ENCODE assay signal across 9 mouse cellular contexts in genomic region chr11:101328941-101329635, GRCm38 (mm10). TPM values are rescaled to one million over a fixed set of nuclear protein-coding genes. Genes with fewer than 3 reads are reported as not detected.
DNase-seq lines count a peak whose midpoint lies in the region; ATAC-seq lines count a peak whose summit lies in the region.
"Had no signal": no experiment of that assay in that cellular context is flagged by ENCODE, and none has a peak within 500 bp of the region (broad histone marks: within the 10 kb centered on the region; RNA-seq: fewer than 3 reads in every experiment).

No protein-coding gene starts in this region.

- H3K36me3 ChIP-seq in midbrain, embryonic 10.5 days: peaks cover 26% of the 10 kb centered on the region

- WGBS in midbrain, embryonic 10.5 days: 90% methylated on average over 6 of the region's 6 CpGs

- peak; percentile 34 to 36 for DNase-seq in frontal cortex, postnatal 36 days (ENCODE audit: low spot score in 2 of 2)
- DNase-seq in frontal cortex, postnatal 14 days (ENCODE audit: low spot score in 2 of 2): no peak
- peak; percentile 37 for DNase-seq in right cerebral cortex, adult 18-20 months
- no peak for DNase-seq in right cerebral cortex, postnatal 4 days
- DNase-seq in heart, postnatal 36 days: peak; percentile 55 to 60
- DNase-seq in midbrain, embryonic 10.5 days (ENCODE audit: low spot score): no peak
- no peak for DNase-seq in cerebellum, adult 11 months

- intact Hi-C loops in heart, postnatal 36 days (cut with DNase I): loop anchor here (2.0 kb wide), 1 partner anchor 32 kb away; no protein-coding TSS in a partner anchor

- no peaks in the 10 kb centered on the region for H3K27me3 ChIP-seq in midbrain, embryonic 10.5 days (ENCODE audit: low read depth, poor library complexity, severe bottlenecking)
- H3K27me3 ChIP-seq: lung, embryonic 15.5 days had no signal

- ATAC-seq in megakaryocyte progenitor cell, adult 5-6 weeks (replicated peaks; ENCODE audit: poor library complexity): no peak

- H3K27ac ChIP-seq in midbrain, embryonic 10.5 days (replicated peaks): no peak overlapping the region
- H3K27ac ChIP-seq: lung, embryonic 15.5 days had no signal

- H3K4me1 ChIP-seq in midbrain, embryonic 10.5 days: peaks cover 14% of the 10 kb centered on the region
- H3K4me1 ChIP-seq: lung, embryonic 15.5 days had no signal

- H3K9me3 ChIP-seq in midbrain, embryonic 10.5 days (replicated peaks): no peaks in the 10 kb centered on the region
- H3K9me3 ChIP-seq: lung, embryonic 15.5 days had no signal

- no peak overlapping the region for H3K4me3 ChIP-seq in midbrain, embryonic 10.5 days
- H3K4me3 ChIP-seq: lung, embryonic 15.5 days had no signal

RNA-seq across cellular contexts. Expression of gene Aoc3, which starts 1.3 kb away (rescaled TPM):
- 10 to 100 TPM; 13.5 to 16.7 TPM for total RNA-seq in heart, postnatal 36 days (2021)
- polyA plus RNA-seq in midbrain, embryonic 10.5 days (2016; fragmentation: Nextera tagmentation; extraction: Ambion mirVana): 0.04 TPM in 1 of 2 replicates, not detected in the other
- total RNA-seq in megakaryocyte progenitor cell, adult 5-6 weeks (2015): 0.15 and 0.29 TPM in 2 replicates
- total RNA-seq in megakaryocyte progenitor cell, adult 5-6 weeks (2017): not detected in 2 replicates

RNA-seq across cellular contexts. Expression of gene Aoc2, which starts 4.2 kb away (rescaled TPM):
- 1 to 10 TPM; 1.8 to 2.2 TPM for total RNA-seq in heart, postnatal 36 days (2021)
- 1.6 and 2.5 TPM in 2 replicates for polyA plus RNA-seq in midbrain, embryonic 10.5 days (2016; fragmentation: Nextera tagmentation; extraction: Ambion mirVana)
- 1.5 and 2.0 TPM in 2 replicates for total RNA-seq in megakaryocyte progenitor cell, adult 5-6 weeks (2015)
- 0.75 and 1.6 TPM in 2 replicates for total RNA-seq in megakaryocyte progenitor cell, adult 5-6 weeks (2017)

RNA-seq across cellular contexts. Expression of gene Psme3, which starts 13.1 kb away (rescaled TPM):
- 10 to 100 TPM; 73.9 to 85.2 TPM for total RNA-seq in heart, postnatal 36 days (2021)
- polyA plus RNA-seq in midbrain, embryonic 10.5 days (2016; fragmentation: Nextera tagmentation; extraction: Ambion mirVana): 181 and 194 TPM in 2 replicates
- 208 and 220 TPM in 2 replicates for total RNA-seq in megakaryocyte progenitor cell, adult 5-6 weeks (2015)
- 116 and 120 TPM in 2 replicates for total RNA-seq in megakaryocyte progenitor cell, adult 5-6 weeks (2017)

RNA-seq across cellular contexts. Expression of gene Becn1, which starts 27.0 kb away (rescaled TPM):
- total RNA-seq in heart, postnatal 36 days (2021): 10 to 100 TPM; 88.6 to 98.7 TPM
- polyA plus RNA-seq in midbrain, embryonic 10.5 days (2016; fragmentation: Nextera tagmentation; extraction: Ambion mirVana): 152 and 162 TPM in 2 replicates
- total RNA-seq in megakaryocyte progenitor cell, adult 5-6 weeks (2015): 49.8 and 61.2 TPM in 2 replicates
- total RNA-seq in megakaryocyte progenitor cell, adult 5-6 weeks (2017): 161 and 166 TPM in 2 replicates

RNA-seq across cellular contexts. Expression of gene G6pc, which starts 38.3 kb away (rescaled TPM):
- total RNA-seq in heart, postnatal 36 days (2021): not detected
- not detected in 2 replicates for polyA plus RNA-seq in midbrain, embryonic 10.5 days (2016; fragmentation: Nextera tagmentation; extraction: Ambion mirVana)
- total RNA-seq in megakaryocyte progenitor cell, adult 5-6 weeks (2015): not detected in 2 replicates
- not detected in 2 replicates for total RNA-seq in megakaryocyte progenitor cell, adult 5-6 weeks (2017)
- polyA plus RNA-seq: lung, embryonic 15.5 days had no signal

Comparison
In these comparisons a context has a peak if more than half of its experiments do, and no peak if none do; other contexts are left out.
1. DNase-seq: peak in frontal cortex, postnatal 36 days (2 of 2), right cerebral cortex, adult 18-20 months (single experiment) and heart, postnatal 36 days (2 of 2); none in frontal cortex, postnatal 14 days (0 of 2), right cerebral cortex, postnatal 4 days (single experiment), midbrain, embryonic 10.5 days (single experiment) and cerebellum, adult 11 months (single experiment).
2. RNA of gene Aoc3, which starts 1.3 kb away (total RNA-seq): 13.5 to 16.7 TPM in heart, postnatal 36 days; 0.15 to 0.29 TPM in megakaryocyte progenitor cell, adult 5-6 weeks; every median in the first group is over 10 times any median in the second.